22 mouse cellular contexts compared by ENCODE assay signal in genomic region chr10:18790063-18790462, GRCm38 (mm10). TPM values are rescaled to one million over a fixed set of nuclear protein-coding genes. Genes with fewer than 3 reads are reported as not detected.
DNase-seq lines count a peak whose midpoint lies in the region.
"Had no signal": no experiment of that assay in that cellular context is flagged by ENCODE, and none has a peak within 500 bp of the region (broad histone marks: within the 10 kb centered on the region; RNA-seq: fewer than 3 reads in every experiment).

No protein-coding gene starts in this region.

- peak; percentile 8 to 19 for DNase-seq in layer of hippocampus, adult 18-20 months (ENCODE audit: low spot score in 2 of 2)
- DNase-seq in layer of hippocampus, postnatal 36 days, result no peak
- DNase-seq in right cerebral cortex, adult 18-20 months, result peak; percentile 12
- DNase-seq in right cerebral cortex, postnatal 36 days (ENCODE audit: low spot score in 2 of 2), result no peak
- peak; percentile 29 for DNase-seq in telencephalon, adult 2 months (ENCODE audit: low read depth, low spot score)
- no peak for DNase-seq in kidney, postnatal 4 days
- DNase-seq: adrenal gland, adult 2 months; adrenal gland, postnatal 14 days; cerebellum, adult 11-12 months; cerebellum, adult 8-10 months; cerebellum, postnatal 36 days; embryo, embryonic 11 days; gastrocnemius, postnatal 10 days; gastrocnemius, postnatal 36 days; heart, adult 2 months; heart, postnatal 14 days; heart, postnatal 4 days had no signal

RNA-seq across cellular contexts. Expression of gene Gm4922, which starts 3.5 kb away (rescaled TPM):
- total RNA-seq in layer of hippocampus, adult 18-20 months (2021), result not detected
- total RNA-seq in layer of hippocampus, postnatal 36 days (2021), result not detected
- total RNA-seq: adrenal gland, adult 2 months; adrenal gland, postnatal 14 days; adrenal gland, postnatal 4 days; gastrocnemius, adult 18-20 months; gastrocnemius, postnatal 10 days; gastrocnemius, postnatal 36 days; granulocyte monocyte progenitor cell, adult 5-6 weeks; heart, adult 2 months; heart, postnatal 14 days; heart, postnatal 4 days; hindbrain, postnatal 0 days; MEL had no signal

RNA-seq across cellular contexts. Expression of gene Arfgef3, which starts 46.3 kb away (rescaled TPM):
- 10 to 100 TPM; 81.5 to 85.2 TPM for total RNA-seq in layer of hippocampus, adult 18-20 months (2021)
- 10 to 100 TPM; 82.8 to 83.0 TPM for total RNA-seq in layer of hippocampus, postnatal 36 days (2021)
- total RNA-seq: MEL had no signal

RNA-seq across cellular contexts. Expression of gene Perp, which starts 54.8 kb away (rescaled TPM):
- 1 to 10 TPM; 2.6 to 2.9 TPM for total RNA-seq in layer of hippocampus, adult 18-20 months (2021)
- total RNA-seq in layer of hippocampus, postnatal 36 days (2021), result 1 to 10 TPM; 2.1 to 4.5 TPM
- total RNA-seq: MEL had no signal

Comparison
In these comparisons a context has a peak if more than half of its experiments do, and no peak if none do; other contexts are left out.
1. DNase-seq: peak in layer of hippocampus, adult 18-20 months (2 of 2), right cerebral cortex, adult 18-20 months (single experiment) and telencephalon, adult 2 months (single experiment); none in layer of hippocampus, postnatal 36 days (0 of 2), right cerebral cortex, postnatal 36 days (0 of 2) and kidney, postnatal 4 days (0 of 2).